Mouse (Mus musculus) embryo, embryonic 11.5 days (tissue): ENCODE data around the gene Kdelr1.

Experiments
- DNase-seq: peaks from one replicate; pipeline ENCODE4 v3.0.0-alpha.2; 2012; ENCODE audit warnings: low read depth, low spot score

The Kdelr1 gene

DNA sequence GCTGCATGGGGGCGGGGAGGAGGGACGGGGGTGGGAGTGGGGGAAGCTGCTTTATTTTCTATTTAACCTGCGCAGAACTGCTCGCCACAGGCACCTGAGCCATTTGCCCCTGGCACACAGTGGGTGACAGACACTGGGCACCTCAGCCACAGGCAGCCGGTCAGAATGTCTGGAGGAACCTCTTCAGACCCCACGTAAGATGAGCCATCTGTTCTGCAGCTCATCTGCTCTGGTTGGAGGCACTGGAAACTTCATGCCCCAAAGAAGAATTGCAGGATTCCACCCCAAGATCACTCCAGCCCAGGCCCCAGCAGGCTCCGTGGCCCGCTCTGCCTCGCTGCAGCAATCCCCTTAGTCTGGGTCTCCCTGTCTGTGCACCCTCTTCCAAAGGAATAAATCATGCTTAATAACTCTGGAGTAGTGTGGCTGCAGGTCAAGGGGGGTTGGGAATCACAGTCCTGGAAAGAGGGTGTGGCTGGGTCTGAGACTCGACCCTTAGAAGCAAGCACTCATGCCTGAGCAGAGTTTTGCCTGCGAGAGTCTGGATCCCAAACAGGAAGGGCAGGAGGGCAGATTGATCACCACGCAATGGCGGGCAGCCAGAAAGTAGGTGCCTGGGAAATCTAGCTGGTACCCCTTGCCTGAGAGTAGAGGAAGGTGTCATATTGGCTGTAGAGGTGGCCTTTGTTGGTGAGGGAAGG, 44.6 kb downstream of the Kdelr1 start:
- no peak for DNase-seq

DNA sequence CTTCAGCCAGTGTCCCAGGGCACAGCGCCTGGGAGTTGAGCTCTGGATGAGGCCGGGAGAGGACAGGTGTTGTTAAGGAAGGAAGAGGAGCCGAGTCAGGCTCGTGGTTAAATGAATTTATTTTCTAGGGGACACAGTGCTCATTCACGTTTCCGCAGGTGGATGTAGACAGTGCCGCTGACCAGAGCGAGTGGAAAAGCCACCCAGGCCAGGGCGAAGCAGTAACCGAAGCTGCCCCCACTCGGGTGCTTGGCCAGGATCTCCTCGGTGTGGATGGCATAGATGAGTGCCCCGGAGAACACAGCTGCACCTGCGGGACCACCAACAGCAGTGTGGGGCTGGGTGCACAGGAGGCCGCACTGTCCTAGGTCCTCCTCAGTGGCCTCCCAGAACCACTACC, 45.4 kb downstream of the Kdelr1 start:
- no peak for DNase-seq

DNA sequence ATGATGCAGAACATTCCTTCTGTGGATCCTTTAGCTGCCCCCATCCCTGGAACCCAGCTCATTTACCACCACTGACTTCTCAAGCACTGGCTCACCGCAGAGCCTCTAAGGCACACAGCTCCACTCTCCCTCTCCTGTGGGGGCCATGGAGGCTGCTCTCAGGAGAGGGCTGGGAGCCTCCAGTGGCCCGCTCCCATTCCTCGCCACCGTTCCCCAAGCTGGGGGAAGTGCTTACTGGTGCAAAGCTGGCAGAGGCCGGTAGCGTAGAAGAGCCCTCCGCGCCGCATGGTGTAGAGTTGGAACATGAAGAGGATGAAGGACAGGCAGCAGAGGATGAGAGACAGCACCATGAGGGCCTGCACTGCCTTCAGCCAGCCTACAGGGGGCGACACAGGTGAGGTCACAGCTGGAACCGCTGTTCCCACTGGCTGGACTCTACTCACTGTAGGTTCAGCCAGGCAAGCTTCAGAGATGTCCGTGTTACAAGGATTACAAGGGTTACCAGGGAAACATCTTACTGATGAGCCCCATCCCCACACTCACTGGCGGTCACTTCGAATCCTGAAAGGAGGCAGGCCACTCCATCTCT, 46.6 kb downstream of the Kdelr1 start:
- no peak for DNase-seq

DNA sequence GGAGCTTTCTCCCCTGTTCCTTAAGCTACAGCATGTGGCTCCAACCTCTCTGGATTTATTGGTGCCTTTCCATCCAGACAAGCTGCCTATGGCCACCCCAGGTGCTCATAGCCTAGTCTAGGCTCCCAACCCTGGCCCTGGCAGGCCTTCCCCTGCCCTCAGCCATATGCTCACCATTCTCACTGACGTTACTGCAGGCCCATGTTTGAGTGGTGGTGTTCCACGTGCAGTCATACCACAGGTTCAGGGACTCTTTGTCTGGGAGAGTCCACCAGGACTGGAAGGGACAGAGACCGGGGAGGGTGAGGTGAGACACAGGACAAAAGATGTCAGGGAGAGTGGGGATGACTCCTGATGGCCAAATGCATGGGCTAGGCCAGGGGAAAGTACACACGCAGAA, 47.2 kb downstream of the Kdelr1 start:
- DNase-seq: no peak

DNA sequence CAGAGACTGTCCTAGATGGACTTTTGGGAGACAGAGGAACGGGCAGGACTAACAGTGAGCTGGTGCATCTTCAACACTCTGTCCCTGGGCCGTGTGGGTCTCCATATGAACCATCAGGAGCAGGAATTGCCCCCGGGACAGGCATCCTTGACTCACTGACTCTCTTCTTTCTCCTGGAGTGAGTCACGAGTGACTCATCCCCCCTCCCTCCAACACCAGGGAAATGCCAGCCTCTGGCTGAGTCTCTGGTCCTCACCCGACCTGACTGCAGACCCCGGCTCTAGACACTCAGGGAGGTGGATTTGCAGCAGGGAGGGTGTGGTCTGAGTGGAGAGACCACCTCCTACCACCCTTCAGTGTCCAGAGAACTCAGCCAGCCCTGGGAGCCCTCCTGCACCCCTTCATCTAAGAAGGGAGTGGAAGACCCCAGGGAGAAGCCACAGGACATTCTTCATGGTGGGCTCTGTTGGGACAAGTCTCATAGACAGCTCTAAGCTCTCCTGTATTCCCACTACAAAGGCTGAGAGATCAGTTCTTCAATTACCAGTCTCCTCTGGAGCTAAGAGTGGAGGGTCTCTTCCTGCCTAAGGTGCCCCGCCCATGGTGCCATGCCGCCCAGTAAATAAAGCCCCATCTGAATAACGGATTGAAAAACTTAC, 48.1 kb downstream of the Kdelr1 start:
- no peak for DNase-seq

DNA sequence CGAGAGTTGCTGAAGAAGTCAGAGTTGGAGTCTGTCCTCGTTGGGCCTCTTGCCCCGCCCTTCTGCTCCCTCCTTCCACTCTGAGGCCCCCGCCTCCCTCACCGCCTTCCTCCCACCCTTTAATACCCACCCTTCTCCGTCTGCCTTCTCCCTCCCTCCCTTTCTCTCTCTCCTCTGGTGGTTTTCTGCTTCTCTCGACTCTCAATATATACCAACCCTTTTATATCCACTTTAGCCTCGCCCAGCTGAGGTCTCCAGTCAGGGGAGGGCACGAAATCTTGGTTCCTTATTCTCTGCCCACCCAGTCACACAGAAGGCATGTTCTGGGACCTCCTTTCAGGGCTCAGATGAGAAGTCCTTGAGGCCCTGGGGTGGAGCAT, 48.7 kb downstream of the Kdelr1 start, which contains the start of gene Emp3:
Emp3 (minus strand) TSS at position 163 of the 380 bp plus-strand sequence.
- DNase-seq: no peak

DNA sequence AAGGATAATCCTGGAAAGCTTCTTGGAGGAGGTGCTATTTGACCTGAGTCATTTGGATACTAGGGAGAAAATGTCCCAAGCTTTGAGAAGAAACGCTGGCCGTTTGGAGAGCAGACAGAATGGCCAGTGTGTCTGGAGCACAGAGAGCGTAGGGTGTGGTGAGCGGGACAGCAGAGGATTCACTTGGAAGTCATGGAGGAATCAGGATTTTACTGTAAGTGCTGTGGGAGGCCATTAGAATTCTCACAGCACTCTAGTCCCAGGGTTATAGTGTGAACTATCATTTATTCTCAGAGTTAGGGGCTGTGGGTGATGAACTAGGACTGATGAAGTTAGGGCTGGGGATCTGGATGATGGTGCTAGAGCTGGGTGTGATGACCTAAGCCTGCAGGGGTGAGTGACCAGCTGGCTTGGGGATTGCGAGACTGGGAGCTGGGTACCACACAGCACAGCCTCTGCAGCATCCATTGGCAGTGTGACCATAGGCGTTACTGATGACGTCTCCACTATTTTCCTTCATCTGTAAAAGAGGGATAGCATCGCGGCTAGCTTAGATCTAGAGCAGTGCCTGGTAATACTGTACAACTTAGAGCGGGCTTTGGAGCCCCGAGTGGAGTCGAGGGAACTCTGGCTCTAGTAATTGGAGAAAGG, 49.5 kb downstream of the Kdelr1 start:
- no peak for DNase-seq

DNA sequence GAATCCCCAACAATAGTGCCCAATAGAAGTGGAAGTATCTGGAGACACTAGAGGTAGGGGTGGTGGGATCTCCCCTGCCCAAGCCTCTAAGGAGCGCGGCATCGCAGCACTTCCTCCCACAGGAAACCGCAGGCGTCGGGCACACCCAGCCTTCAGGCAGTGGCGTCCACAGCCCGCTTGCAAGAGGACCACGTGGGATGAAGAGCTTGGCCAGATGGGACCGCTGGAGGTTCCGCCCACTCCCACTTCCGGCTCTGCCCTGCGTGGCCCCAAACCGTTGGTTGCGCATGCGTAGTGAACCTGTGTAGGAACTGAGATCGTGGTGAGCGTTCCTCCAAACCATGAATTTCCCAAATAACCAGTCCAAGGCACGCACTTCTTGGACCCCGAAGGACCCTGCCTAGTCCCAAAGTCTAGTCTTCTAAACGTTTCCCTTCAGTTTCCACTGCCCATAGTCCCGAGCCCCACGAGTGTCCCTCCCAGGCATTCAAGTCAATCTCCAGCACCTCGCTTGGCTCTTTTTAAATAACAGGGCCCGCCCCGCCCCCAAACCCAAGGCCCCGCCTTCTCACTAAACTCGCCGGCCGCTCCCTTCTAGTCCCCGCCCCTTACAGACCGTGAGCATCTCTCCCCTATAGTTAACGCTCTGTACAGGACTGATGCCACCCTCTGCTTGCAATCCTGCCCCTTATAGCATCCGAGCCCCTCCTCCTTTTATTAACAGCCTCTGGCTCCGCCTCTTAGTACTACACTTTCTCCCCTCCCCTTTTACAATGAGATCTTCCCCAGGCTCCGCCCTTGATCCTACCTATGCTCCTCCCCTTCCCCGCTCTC, 50.6 kb downstream of the Kdelr1 start:
- peak; percentile 90 for DNase-seq

DNA sequence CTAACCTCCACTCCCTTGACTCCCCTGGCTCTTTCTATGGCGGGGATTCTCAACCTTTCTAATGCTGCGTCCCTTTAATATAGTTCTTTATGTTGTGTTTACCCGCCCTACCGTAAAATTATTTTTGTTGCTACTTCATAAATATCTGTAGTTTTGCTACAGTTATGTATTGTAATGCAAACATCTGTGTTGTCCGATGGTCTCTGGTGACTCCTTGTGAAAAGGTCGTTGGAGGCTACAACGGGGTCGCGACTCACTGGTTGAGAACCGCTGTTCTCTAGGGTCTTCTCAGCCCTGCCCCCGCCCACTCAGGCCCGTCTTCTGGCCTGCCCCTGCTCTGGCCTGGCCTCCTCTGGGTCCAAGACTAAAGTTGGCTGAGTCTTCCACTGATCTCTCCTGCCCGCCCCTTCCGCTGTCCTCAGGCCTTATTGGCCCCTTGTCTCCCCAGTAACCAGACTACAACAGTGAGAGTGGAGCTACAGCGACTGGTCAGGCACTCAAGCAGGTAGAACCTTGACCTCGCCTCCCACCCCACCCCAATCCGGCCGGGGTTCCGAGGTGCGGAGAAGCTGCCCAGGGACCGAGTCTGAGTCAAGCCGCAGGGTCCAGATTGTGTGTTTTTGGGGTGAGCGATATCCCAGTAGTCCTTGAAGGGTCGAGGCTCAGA, 51.3 kb downstream of the Kdelr1 start, which contains the start of gene Ccdc114:
Ccdc114 (plus strand) TSS at position 311 of the 667 bp plus-strand sequence.
- no peak for DNase-seq

DNA sequence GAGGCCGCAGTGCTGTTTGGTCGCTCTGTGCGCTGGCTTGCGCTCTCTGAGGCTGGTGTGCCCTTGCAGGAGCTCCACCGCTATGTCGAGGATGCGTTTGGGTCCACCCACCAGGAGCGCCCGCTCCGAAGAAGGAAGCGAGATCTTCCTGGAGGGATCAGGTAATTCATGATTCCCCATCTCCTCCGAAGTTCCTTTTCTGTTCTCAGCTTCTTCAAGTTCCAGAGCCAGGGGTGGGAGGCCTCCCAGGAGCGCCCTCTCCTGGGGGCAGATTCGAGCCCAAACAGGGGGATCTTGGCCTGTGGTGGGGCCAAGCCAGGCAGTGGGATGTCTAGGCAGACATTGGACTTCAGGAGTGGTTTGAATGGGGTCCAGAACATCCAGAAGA, 51.9 kb downstream of the Kdelr1 start:
- no peak for DNase-seq

DNA sequence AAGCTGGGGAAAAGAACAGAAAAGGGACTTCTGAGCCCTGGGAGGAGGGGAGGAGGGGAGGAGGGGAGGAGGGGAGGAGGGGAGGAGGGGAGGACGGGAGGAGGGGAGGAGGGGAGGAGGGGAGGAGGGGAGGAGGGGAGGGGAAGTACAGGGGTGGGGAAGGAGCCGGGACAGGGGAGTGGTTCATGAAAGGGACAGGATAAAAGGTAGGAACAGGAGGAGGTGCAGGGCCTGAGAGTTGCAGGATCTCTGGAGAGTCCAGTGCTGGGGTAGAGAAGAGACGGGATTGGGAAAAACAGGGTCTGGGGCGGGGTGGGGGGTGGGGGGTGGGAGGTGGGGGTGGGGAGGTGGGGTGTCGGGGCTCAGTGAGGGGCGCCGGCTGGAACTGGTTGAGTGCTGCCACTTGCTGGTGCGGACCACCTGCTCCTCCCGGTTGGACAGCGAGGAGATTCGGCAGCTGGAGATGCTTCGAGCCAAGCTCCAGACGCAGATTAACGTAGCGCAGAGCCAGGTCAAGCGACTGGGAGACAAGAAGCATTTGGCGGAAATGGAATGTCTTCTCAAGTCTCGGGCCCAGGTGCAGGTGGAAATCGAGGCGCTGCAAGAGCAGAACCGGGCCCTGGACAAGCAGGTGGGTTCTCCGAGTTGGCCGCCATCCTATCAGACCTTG, 56.2 kb downstream of the Kdelr1 start:
- DNase-seq: no peak

DNA sequence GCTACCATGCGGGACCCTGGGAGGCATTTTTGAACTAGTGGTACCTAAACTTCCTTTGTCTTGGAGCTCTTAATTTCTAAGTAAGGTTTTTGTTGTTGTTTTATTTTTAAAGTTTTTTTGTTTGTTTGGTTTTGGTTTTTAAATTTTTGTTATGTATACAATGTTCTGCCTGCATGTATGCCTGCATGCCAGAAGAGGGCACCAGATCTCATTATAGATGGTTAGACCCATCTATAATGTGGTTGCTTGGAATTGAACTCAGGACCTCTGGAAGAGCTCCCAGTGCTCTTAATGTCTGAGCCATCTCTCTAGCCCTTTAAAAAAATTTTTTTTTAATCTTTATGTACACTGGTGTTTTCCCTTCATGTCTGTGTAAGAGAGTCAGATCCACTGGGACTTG, 57.1 kb downstream of the Kdelr1 start:
- DNase-seq: no peak
